ENCODE assay signal across 8 mouse cellular contexts in the genomic region with DNA sequence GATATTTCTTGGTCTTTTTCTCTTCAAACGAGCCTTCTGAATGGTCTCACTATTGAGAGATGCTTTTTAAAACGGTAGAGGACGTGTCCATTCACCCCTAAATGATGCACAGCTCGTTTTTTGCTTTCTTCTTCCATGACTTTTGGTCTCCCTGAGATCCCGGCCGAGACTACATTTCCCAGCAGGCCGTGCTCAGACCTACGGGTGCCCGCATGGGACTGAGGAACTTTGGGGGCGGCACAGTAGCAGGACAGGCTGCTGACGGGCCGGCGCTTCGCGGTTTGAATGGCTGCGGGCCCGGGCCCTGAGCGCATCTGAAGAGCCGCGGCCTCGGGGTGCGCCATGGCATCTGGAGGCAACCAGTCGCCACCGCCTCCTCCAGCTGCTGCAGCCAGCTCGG. TPM values are rescaled to one million over a fixed set of nuclear protein-coding genes. Genes with fewer than 3 reads are reported as not detected.
DNase-seq lines count a peak whose midpoint lies in the region; ATAC-seq and TF ChIP-seq lines count a peak whose summit lies in the region.

Rbl2 (plus strand) TSS at position 224 of the 400 bp plus-strand sequence.

- no peak for TF ChIP-seq CTCF in gastrocnemius, adult 2 months (IDR thresholded peaks at IDR 0.05)
- no peak for TF ChIP-seq CTCF in hindbrain, postnatal 0 days (IDR thresholded peaks at IDR 0.05; ENCODE audit: low read depth)
- TF ChIP-seq CTCF in left cerebral cortex, adult 2 months (IDR thresholded peaks at IDR 0.05): no peak

- peak within 1 kb of the TSS; percentile 77 for H3K4me2 ChIP-seq in hindbrain, postnatal 0 days (ENCODE audit: low read depth, low read length)

- peak within 1 kb of the TSS; percentile 85 for H3K4me3 ChIP-seq in gastrocnemius, adult 2 months
- H3K4me3 ChIP-seq in hindbrain, postnatal 0 days (ENCODE audit: low read length): peak within 1 kb of the TSS; percentile 84
- peak within 1 kb of the TSS; percentile 98 for H3K4me3 ChIP-seq in left cerebral cortex, adult 2 months

- peak within 1 kb of the TSS; percentile 76 for H3K9ac ChIP-seq in hindbrain, postnatal 0 days (replicated peaks; ENCODE audit: low read length)

- H3K27ac ChIP-seq in gastrocnemius, adult 2 months: peak within 1 kb of the TSS; percentile 95
- peak within 1 kb of the TSS; percentile 84 for H3K27ac ChIP-seq in hindbrain, postnatal 0 days
- peak within 1 kb of the TSS; percentile 87 for H3K27ac ChIP-seq in left cerebral cortex, adult 2 months

- DNase-seq in ZHBTc4 (ENCODE audit: low read depth, low spot score): peak; percentile 93
- DNase-seq in gastrocnemius, adult 2 months: peak; percentile 96
- DNase-seq in hindbrain, postnatal 0 days (ENCODE audit: low spot score): peak; percentile 97
- peak; percentile 95 to 99 for DNase-seq in left cerebral cortex, adult 2 months (ENCODE audit: extremely low spot score in 1 of 2, low spot score in 2 of 2)
- DNase-seq in right cerebral cortex, adult 2 months (ENCODE audit: low spot score in 2 of 2): peak; percentile 97 to 99
- peak; percentile 94 for DNase-seq in urinary bladder, postnatal 14 days (ENCODE audit: low spot score)

- H3K36me3 ChIP-seq in hindbrain, postnatal 0 days (ENCODE audit: insufficient read depth, low read length): no peaks in the 10 kb centered on the region

- H3K9me3 ChIP-seq in hindbrain, postnatal 0 days (ENCODE audit: low read length): no peaks in the 10 kb centered on the region

- ATAC-seq in common myeloid progenitor, adult 5-6 weeks (replicated peaks; ENCODE audit: low read depth, poor library complexity, severe bottlenecking): peak; percentile 88
- ATAC-seq in hindbrain, postnatal 0 days: peak; percentile 98
- ATAC-seq in megakaryocyte, adult 5-6 weeks (ENCODE audit: poor library complexity, severe bottlenecking): peak; percentile 85

- 0% methylated on average over 25 of the region's 25 CpGs for WGBS in hindbrain, postnatal 0 days

- no peaks in the 10 kb centered on the region for H3K27me3 ChIP-seq in hindbrain, postnatal 0 days (ENCODE audit: insufficient read depth, low read length)

- intact Hi-C loops in gastrocnemius, adult 2 months (cut with DNase I): loop anchor here (5.0 kb wide), 1 partner anchor 153 kb away; no protein-coding TSS in a partner anchor
- intact Hi-C loops in left cerebral cortex, adult 2 months (cut with DNase I): no loop called here

- 0 out of 2 replicates have a peak, but pooled peaks cover 4% of the 10 kb centered on the region for H3K4me1 ChIP-seq in hindbrain, postnatal 0 days (ENCODE audit: insufficient read depth, low read length)

RNA-seq across cellular contexts. Expression of gene Rbl2, which starts in this region (rescaled TPM):
- 68.4 and 74.4 TPM in 2 replicates for total RNA-seq in common myeloid progenitor, adult 5-6 weeks (2017)
- 10 to 100 TPM; 39.4 to 40.1 TPM for total RNA-seq in gastrocnemius, adult 2 months (2021)
- total RNA-seq in hindbrain, postnatal 0 days (2014; rRNA removed): 27.4 and 30.7 TPM in 2 replicates
- polyA plus RNA-seq in hindbrain, postnatal 0 days (2015; fragmentation: Nextera tagmentation; extraction: Ambion mirVana): 15.8 and 16.2 TPM in 2 replicates
- 10 to 100 TPM; 39.1 to 43.1 TPM for total RNA-seq in left cerebral cortex, adult 2 months (2021)
- 55.9 and 69.4 TPM in 2 replicates for total RNA-seq in megakaryocyte, adult 5-6 weeks (2015)
- total RNA-seq in megakaryocyte, adult 5-6 weeks (2017): 77.5 and 79.8 TPM in 2 replicates

Comparison
In these comparisons a context has a peak if more than half of its experiments do, and no peak if none do; other contexts are left out.
1. Peak in every context shown above with its lines: DNase-seq, ATAC-seq, H3K4me3 ChIP-seq and H3K27ac ChIP-seq.